Mouse (Mus musculus): ENCODE results near the gene Ddx3x. TPM values are rescaled to one million over a fixed set of nuclear protein-coding genes. Genes with fewer than 3 reads are reported as not detected.
"Not testable (repeated sequence)": the region's sequence is repeated elsewhere in the genome, so short reads cannot be mapped to it uniquely, and the experiment has no call there.

Ddx3x gene
- 190 and 215 TPM in 2 replicates for polyA plus RNA-seq (2014; fragmentation: Nextera tagmentation; extraction: Ambion mirVana)

DNA sequence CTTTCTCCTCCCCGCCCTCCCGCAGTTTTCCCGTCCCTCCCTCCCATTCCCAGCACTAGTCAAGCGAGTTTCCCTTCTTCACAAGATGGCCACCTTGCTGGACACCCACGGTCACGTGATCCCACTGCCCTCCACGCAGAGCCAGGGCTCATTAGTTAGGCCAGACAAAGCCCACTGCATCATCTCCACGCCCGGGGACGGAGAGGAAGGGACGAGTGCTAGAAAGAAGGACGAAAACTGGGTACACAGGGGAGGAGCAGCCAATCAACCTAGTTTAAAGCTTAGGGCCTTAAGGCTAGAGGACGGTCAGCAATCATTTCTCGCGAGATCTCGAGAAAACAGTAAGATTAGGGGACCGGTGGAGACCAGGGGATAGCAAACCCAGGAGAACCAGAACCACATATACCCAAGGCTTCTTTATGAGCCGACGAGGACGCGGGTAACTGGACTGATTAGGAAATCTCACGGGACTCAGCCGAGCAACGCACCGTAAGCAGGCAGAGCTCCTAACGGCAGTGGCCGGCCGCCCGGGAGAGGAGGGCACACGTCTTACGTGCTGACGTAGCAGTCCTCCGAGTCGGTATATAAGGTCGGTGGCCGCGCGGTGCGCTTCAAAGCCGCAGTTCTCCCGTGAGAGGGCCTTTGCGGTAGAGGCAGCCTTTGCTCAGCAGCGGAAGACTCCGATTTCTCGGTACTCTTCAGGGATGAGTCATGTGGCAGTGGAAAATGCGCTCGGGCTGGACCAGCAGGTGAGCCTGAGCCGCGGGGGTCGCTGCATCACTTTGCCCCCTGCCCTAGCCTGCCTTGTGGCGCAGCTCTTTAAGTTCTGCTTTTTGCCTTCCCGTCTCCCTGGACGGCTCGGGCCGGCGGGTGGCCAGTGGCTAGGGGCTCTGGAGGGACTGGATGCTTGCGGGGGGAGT, at the start of gene Ddx3x:
Gene Ddx3x (plus strand): TSS at position 562 of the 920 bp plus-strand sequence.
- DNase-seq (ENCODE audit: low spot score): peak; percentile 94

DNA sequence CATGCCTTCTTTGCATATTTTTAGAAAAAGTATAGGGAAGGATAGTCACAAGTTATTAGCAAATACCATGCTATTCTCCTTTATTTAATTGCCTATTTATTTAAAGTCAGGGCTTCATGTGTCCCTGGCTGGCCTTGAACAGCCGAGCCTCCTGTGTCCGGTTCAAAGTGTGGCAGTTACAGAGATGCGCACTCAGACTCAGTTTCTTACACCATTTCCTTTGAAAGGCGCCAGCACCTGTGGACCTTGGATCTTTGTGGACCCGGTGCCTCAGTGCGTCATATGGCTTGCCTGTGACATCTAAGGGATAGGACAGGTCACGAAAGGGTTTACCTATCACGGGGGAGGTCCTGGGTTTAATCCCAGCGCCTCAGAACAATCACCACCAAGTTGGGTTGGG, 49.5 kb upstream of the Ddx3x start:
- Histone ChIP-seq H3K4me1 (ENCODE audit: control insufficient read depth, insufficient read depth, low read length) (0 out of 2 replicates have a peak, but pooled peaks cover under 1% of the 10 kb centered on the region), H3K4me2 (ENCODE audit: low read depth, severe bottlenecking) (no peak overlapping the region; the same call in 1 of the 2 replicates), H3K9ac (ENCODE audit: low read length) (peak overlapping the region; percentile 8; the same call in 1 of the 2 replicates), H3K27me3 (ENCODE audit: control insufficient read depth, insufficient read depth, low read length) (no peaks in the 10 kb centered on the region), H3K4me3 (ENCODE audit: low read depth, low read length) (no peak overlapping the region), H3K9me3 (ENCODE audit: control insufficient read depth, low read length) (no peaks in the 10 kb centered on the region), H3K36me3 (ENCODE audit: control insufficient read depth, insufficient read depth, low read length) (no peaks in the 10 kb centered on the region), H3K27ac (replicated peaks; ENCODE audit: low read depth, low read length) (0 out of 2 replicates have a peak overlapping the region, but pooled peaks have one; percentile 37)
- DNase-seq (ENCODE audit: low spot score) (no peak), ATAC-seq (ENCODE audit: insufficient number of reproducible peaks, low FRiP score, low TSS enrichment, low read depth) (no peak)
- WGBS: 41% methylated on average over 9 of the region's 9 CpGs

More for the DNA sequence above, at the start of gene Ddx3x:
- H3K4me3 ChIP-seq (ENCODE audit: low read depth, low read length): peak within 1 kb of the TSS; percentile 88
- ATAC-seq (ENCODE audit: insufficient number of reproducible peaks, low FRiP score, low TSS enrichment, low read depth): peak; percentile 96
- peaks cover 2% of the 10 kb centered on the region; the same call in 1 of the 2 replicates for H3K4me1 ChIP-seq (ENCODE audit: control insufficient read depth, insufficient read depth, low read length)
- no peaks in the 10 kb centered on the region for H3K9me3 ChIP-seq (ENCODE audit: control insufficient read depth, low read length)
- under 1% methylated on average over 57 of the region's 57 CpGs for WGBS
- H3K9ac ChIP-seq (ENCODE audit: low read length): peak within 1 kb of the TSS; percentile 100
- peak within 1 kb of the TSS; percentile 70 for H3K4me2 ChIP-seq (ENCODE audit: low read depth, severe bottlenecking)
- peak within 1 kb of the TSS; percentile 99 for H3K27ac ChIP-seq (replicated peaks; ENCODE audit: low read depth, low read length)
- H3K27me3 ChIP-seq (ENCODE audit: control insufficient read depth, insufficient read depth, low read length): no peaks in the 10 kb centered on the region
- H3K36me3 ChIP-seq (ENCODE audit: control insufficient read depth, insufficient read depth, low read length): no peaks in the 10 kb centered on the region

DNA sequence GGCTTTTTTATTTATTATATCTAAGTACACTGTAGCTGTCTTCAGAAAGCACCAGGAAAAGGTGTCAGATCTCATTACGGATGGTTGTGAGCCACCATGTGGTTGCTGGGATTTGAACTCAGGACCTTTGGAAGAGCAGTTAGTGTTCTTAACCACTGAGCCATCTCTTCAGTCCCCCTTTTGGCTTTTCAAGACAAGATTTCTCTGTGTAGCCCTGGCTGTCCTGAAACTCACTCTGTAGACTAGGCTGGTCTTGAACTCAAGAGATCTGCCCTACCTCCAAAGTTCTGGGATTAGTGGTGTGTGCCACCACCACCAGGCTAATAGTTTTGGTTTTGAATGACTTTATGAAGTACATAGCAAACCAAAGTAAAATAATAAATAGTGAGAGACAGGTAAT, 47.9 kb upstream of the Ddx3x start:
- H3K9me3 ChIP-seq (ENCODE audit: control insufficient read depth, low read length); ATAC-seq (ENCODE audit: insufficient number of reproducible peaks, low FRiP score, low TSS enrichment, low read depth); H3K36me3 ChIP-seq (ENCODE audit: control insufficient read depth, insufficient read depth, low read length); H3K4me2 ChIP-seq (ENCODE audit: low read depth, severe bottlenecking); H3K27ac ChIP-seq (replicated peaks; ENCODE audit: low read depth, low read length); H3K4me3 ChIP-seq (ENCODE audit: low read depth, low read length); DNase-seq (ENCODE audit: low spot score); H3K27me3 ChIP-seq (ENCODE audit: control insufficient read depth, insufficient read depth, low read length); H3K4me1 ChIP-seq (ENCODE audit: control insufficient read depth, insufficient read depth, low read length); H3K9ac ChIP-seq (ENCODE audit: low read length): not testable (repeated sequence)
- 94% methylated on average over 1 of the region's 1 CpGs for WGBS

DNA sequence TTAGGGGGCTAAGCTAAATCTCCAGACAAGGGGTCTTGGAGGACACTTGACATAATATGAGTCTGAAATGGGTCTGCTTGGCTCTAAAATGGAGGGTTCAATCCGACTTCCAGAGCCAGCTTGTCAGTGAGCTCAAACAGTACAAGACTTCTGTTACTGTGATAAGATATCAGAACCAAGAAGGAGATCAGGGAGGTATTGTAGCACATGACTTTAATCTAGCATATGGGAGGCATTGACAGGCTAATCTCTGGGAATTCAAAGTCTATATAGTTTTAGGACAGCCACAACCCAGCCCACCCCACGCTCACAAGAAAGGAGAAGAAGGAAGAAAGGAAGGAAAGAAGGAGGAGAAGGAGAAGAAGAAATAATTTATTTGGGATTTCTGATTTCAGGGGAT, 47.1 kb upstream of the Ddx3x start:
- Histone ChIP-seq H3K36me3 (ENCODE audit: control insufficient read depth, insufficient read depth, low read length) (no peaks in the 10 kb centered on the region), H3K4me2 (ENCODE audit: low read depth, severe bottlenecking) (no peak overlapping the region), H3K27ac (replicated peaks; ENCODE audit: low read depth, low read length) (no peak overlapping the region), H3K9me3 (ENCODE audit: control insufficient read depth, low read length) (no peaks in the 10 kb centered on the region), H3K27me3 (ENCODE audit: control insufficient read depth, insufficient read depth, low read length) (no peaks in the 10 kb centered on the region), H3K4me1 (ENCODE audit: control insufficient read depth, insufficient read depth, low read length) (0 out of 2 replicates have a peak, but pooled peaks cover 2% of the 10 kb centered on the region), H3K4me3 (ENCODE audit: low read depth, low read length) (no peak overlapping the region), H3K9ac (ENCODE audit: low read length) (no peak overlapping the region)
- DNase-seq (ENCODE audit: low spot score) (no peak), ATAC-seq (ENCODE audit: insufficient number of reproducible peaks, low FRiP score, low TSS enrichment, low read depth) (no peak)
- WGBS: 72% methylated on average over 2 of the region's 2 CpGs

DNA sequence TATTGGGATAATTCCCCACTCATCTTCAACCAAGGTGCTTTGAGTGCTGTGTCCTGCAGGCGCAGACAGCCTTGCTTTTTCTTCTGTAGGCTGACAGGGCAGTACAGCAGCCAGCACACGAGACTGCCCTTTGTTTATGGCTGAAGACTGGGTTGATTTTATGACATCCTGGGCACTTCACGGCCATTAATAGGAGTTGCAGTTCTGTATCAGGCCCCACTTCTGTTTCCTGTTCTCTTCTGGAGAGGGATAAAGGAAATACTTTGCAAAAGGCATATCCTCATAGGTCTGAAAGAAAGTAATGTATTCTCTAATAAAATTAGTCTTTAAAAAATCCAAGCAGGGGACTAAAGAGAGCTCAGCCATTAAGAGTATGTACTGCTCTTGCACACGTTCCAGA, 46.1 kb upstream of the Ddx3x start:
- DNase-seq (ENCODE audit: low spot score) (no peak), ATAC-seq (ENCODE audit: insufficient number of reproducible peaks, low FRiP score, low TSS enrichment, low read depth) (no peak)
- H3K4me1 ChIP-seq (ENCODE audit: control insufficient read depth, insufficient read depth, low read length): 0 out of 2 replicates have a peak, but pooled peaks cover 2% of the 10 kb centered on the region
- no peak overlapping the region for H3K9ac ChIP-seq (ENCODE audit: low read length)
- no peak overlapping the region for H3K27ac ChIP-seq (replicated peaks; ENCODE audit: low read depth, low read length)
- no peaks in the 10 kb centered on the region for H3K27me3 ChIP-seq (ENCODE audit: control insufficient read depth, insufficient read depth, low read length)
- H3K4me3 ChIP-seq (ENCODE audit: low read depth, low read length): no peak overlapping the region
- WGBS: 37% methylated on average over 4 of the region's 4 CpGs
- H3K36me3 ChIP-seq (ENCODE audit: control insufficient read depth, insufficient read depth, low read length): no peaks in the 10 kb centered on the region
- H3K9me3 ChIP-seq (ENCODE audit: control insufficient read depth, low read length): no peaks in the 10 kb centered on the region
- no peak overlapping the region for H3K4me2 ChIP-seq (ENCODE audit: low read depth, severe bottlenecking)

DNA sequence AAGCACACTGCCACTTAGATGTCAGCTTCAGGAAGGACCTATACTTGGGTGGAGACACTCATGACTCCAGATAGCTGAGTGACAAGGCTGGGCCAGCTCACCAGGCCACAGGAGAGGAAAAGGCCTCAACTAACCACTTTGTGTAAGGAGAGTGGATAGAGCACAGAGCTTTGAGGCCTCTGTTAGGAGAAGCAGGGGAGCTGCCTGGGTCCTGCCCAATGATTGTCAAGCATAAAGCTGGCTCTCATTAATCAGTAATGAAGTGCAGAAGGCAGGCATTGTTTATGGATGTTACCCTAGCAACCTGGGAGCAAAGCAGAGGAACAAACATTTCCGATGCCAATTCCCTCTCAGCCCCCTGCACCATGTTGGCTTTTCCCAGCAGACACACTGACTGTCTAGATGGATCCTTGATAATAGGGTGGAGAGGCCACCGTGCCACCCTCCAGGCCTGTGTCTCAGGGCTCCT, 44.6 kb upstream of the Ddx3x start:
- Histone ChIP-seq H3K9me3 (ENCODE audit: control insufficient read depth, low read length) (no peaks in the 10 kb centered on the region), H3K4me3 (ENCODE audit: low read depth, low read length) (no peak overlapping the region), H3K4me2 (ENCODE audit: low read depth, severe bottlenecking) (no peak overlapping the region), H3K27me3 (ENCODE audit: control insufficient read depth, insufficient read depth, low read length) (no peaks in the 10 kb centered on the region), H3K36me3 (ENCODE audit: control insufficient read depth, insufficient read depth, low read length) (no peaks in the 10 kb centered on the region), H3K27ac (replicated peaks; ENCODE audit: low read depth, low read length) (peak overlapping the region; percentile 75), H3K9ac (ENCODE audit: low read length) (no peak overlapping the region), H3K4me1 (ENCODE audit: control insufficient read depth, insufficient read depth, low read length) (0 out of 2 replicates have a peak, but pooled peaks cover 2% of the 10 kb centered on the region)
- DNase-seq (ENCODE audit: low spot score) (peak; percentile 40), ATAC-seq (ENCODE audit: insufficient number of reproducible peaks, low FRiP score, low TSS enrichment, low read depth) (peak; percentile 53; the same call in 1 of the 2 replicates)
- 34% methylated on average over 2 of the region's 2 CpGs for WGBS

DNA sequence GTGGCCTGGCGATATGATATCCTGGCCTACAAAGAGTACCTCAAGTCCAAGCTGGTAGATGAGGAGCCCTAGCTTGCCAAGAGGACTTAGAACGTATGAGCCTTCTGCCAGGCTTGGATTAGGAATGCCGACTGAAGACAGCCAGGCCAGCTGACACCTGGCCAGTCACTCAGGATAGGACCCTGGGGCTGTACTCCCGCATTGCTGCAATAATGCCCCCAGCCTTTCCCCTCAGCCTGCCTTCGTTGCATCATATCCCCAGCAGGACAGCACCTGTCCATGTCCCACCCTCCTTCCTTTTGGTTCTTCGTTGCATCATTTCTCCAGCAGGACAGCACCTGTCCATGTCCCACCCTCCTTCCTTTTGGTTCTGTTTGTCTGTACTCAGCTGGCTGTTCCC, 41.3 kb upstream of the Ddx3x start:
- WGBS: 94% methylated on average over 6 of the region's 6 CpGs
- H3K27ac ChIP-seq (replicated peaks; ENCODE audit: low read depth, low read length): no peak overlapping the region

DNA sequence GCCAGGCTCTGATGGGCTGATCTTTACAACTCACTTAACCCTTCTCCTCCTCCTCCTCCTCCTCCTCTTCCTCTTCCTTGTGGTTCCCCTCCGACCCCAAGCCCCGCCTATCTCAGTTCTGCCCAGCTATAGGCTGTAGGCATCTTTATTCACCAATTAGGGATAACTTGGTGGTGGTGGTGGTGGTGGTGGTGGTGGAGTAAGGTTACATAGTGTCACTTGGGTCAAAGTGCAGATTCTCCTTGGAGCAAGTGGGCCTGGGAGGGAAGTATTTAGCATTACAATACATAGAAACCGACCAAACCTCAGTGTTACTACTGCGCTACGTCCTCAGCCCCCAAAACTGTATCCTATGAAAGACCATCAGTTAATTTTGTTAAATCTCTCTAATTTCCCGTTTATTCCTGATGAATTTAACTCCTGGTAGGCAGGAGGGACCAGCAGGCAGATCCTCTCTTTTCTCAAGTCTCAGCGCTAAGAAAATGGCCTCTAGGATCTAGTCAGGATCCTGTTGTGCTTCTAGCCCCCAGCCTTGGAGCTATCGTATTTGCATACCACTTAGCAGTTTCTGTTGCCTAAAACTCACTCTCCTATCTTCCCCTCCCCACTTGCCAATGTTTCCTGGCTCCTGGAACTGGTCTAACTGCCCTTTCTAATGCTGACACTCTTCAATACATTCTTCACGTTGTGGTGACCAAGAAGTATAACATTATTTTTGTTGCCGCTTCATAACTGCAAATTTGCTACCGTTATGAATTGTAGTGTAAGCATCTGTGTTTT, 39.9 kb upstream of the Ddx3x start:
- Histone ChIP-seq H3K27ac (replicated peaks; ENCODE audit: low read depth, low read length) (peak overlapping the region; percentile 96), H3K4me2 (ENCODE audit: low read depth, severe bottlenecking) (peak overlapping the region; percentile 54), H3K36me3 (ENCODE audit: control insufficient read depth, insufficient read depth, low read length) (no peaks in the 10 kb centered on the region), H3K9ac (ENCODE audit: low read length) (peak overlapping the region; percentile 74; the same call in 1 of the 2 replicates), H3K27me3 (ENCODE audit: control insufficient read depth, insufficient read depth, low read length) (no peaks in the 10 kb centered on the region), H3K4me3 (ENCODE audit: low read depth, low read length) (no peak overlapping the region), H3K4me1 (ENCODE audit: control insufficient read depth, insufficient read depth, low read length) (0 out of 2 replicates have a peak, but pooled peaks cover 2% of the 10 kb centered on the region), H3K9me3 (ENCODE audit: control insufficient read depth, low read length) (no peaks in the 10 kb centered on the region)
- no peak for DNase-seq (ENCODE audit: low spot score)
- 21% methylated on average over 11 of the region's 11 CpGs for WGBS
- ATAC-seq (ENCODE audit: insufficient number of reproducible peaks, low FRiP score, low TSS enrichment, low read depth): no peak

More for the DNA sequence above, 41.3 kb upstream of the Ddx3x start:
- H3K4me2 ChIP-seq (ENCODE audit: low read depth, severe bottlenecking): no peak overlapping the region
- H3K27me3 ChIP-seq (ENCODE audit: control insufficient read depth, insufficient read depth, low read length): no peaks in the 10 kb centered on the region
- ATAC-seq (ENCODE audit: insufficient number of reproducible peaks, low FRiP score, low TSS enrichment, low read depth) (no peak), DNase-seq (ENCODE audit: low spot score) (no peak)
- H3K4me1 ChIP-seq (ENCODE audit: control insufficient read depth, insufficient read depth, low read length): 0 out of 2 replicates have a peak, but pooled peaks cover 2% of the 10 kb centered on the region
- H3K36me3 ChIP-seq (ENCODE audit: control insufficient read depth, insufficient read depth, low read length): no peaks in the 10 kb centered on the region
- H3K9me3 ChIP-seq (ENCODE audit: control insufficient read depth, low read length): no peaks in the 10 kb centered on the region
- no peak overlapping the region for H3K4me3 ChIP-seq (ENCODE audit: low read depth, low read length)
- H3K9ac ChIP-seq (ENCODE audit: low read length): no peak overlapping the region

Measured in limb, embryonic 11.5 days (tissue).